Mouse (Mus musculus) stomach, embryonic 15.5 days (tissue): ENCODE data around the gene Uqcrc2. TPM values are rescaled to one million over a fixed set of nuclear protein-coding genes. Genes with fewer than 3 reads are reported as not detected.

Experiments used
- ATAC-seq: fragments of 200-750 bp; cut with Nextera tagmentation; 2 replicates; pipeline ENCODE4 v1.8.0; 2017; ENCODE audit warnings: low read depth, moderate number of reproducible peaks, moderate TSS enrichment; ENCODE audit not compliant: insufficient read depth, low FRiP score
- H3K27ac ChIP-seq: fragments of 300-500 bp; sonication (generic); 2 replicates; pipeline ENCODE4 v1.5.1; 2015; ENCODE audit warnings: mild to moderate bottlenecking, inconsistent platforms
- H3K27me3 ChIP-seq: fragments of 300-500 bp; sonication (generic); replicated peaks from 2 replicates; pipeline ENCODE4 v1.6.1; 2015; ENCODE audit warnings: inconsistent platforms
- H3K36me3 ChIP-seq: fragments of 300-500 bp; sonication (generic); 2 replicates; pipeline ENCODE4 v1.6.1; 2015; ENCODE audit warnings: inconsistent platforms
- H3K4me1 ChIP-seq: fragments of 300-500 bp; sonication (generic); 2 replicates; pipeline ENCODE4 v1.6.1; 2015; ENCODE audit warnings: inconsistent platforms
- H3K4me2 ChIP-seq: fragments of 300-500 bp; sonication (generic); 2 replicates; pipeline ENCODE4 v1.6.1; 2015; ENCODE audit warnings: mild to moderate bottlenecking, inconsistent platforms
- H3K4me3 ChIP-seq: fragments of 300-500 bp; sonication (generic); replicated peaks from 2 replicates; pipeline ENCODE4 v1.5.1; 2015; ENCODE audit warnings: inconsistent platforms
- H3K9ac ChIP-seq: fragments of 300-500 bp; sonication (generic); 2 replicates; pipeline ENCODE4 v1.6.1; 2015; ENCODE audit warnings: inconsistent platforms
- H3K9me3 ChIP-seq: fragments of 300-500 bp; sonication (generic); 2 replicates; pipeline ENCODE4 v1.6.1; 2016; ENCODE audit warnings: inconsistent platforms
- WGBS: fragments of 180-500 bp; shearing (Covaris S2); methylation state at CpG from one replicate; pipeline ENCODE4 v1.1.7; 2015; 5-methylcytosine and 5-hydroxymethylcytosine counted together
- polyA plus RNA-seq: library from polyadenylated mRNA; unstranded; fragments of >200 nt; fragmentation: Nextera tagmentation; extraction: Ambion mirVana; gene quantifications from 2 replicates; pipeline ENCODE4 v1.2.1, GENCODE M21; 2015

Gene Uqcrc2
- polyA plus RNA-seq, 1 experiment from 2014 or later, result 197 TPM

DNA sequence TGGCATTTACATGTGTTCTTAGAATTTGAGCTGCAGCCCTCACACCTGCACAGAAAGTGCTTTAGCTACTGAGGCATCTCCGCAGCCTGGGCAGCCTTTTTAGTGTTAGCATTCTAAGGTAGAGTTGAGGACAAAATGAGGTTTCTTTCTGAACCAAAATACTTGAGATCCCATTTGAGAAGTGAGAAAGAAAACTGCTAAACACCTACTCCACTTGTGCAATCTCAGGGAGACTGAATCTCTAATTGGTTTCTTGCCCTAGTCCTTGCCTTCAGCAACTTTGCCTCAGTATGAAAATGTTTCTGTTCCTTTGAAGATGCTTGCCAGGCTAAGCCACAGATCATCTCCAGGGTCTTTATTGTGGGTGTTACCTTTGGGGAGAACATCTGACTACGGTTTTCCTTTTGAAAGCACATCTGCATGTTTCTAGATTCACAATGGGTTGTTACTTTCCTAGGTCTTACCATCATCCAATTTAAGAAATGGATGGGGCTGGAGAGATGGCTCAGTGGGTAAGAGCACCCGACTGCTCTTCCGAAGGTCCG lies 58.9 kb downstream of the Uqcrc2 start:
- 94% methylated on average over 5 of the region's 5 CpGs for WGBS
- no peak overlapping the region for H3K27ac ChIP-seq
- no peaks in the 10 kb centered on the region for H3K36me3 ChIP-seq

DNA sequence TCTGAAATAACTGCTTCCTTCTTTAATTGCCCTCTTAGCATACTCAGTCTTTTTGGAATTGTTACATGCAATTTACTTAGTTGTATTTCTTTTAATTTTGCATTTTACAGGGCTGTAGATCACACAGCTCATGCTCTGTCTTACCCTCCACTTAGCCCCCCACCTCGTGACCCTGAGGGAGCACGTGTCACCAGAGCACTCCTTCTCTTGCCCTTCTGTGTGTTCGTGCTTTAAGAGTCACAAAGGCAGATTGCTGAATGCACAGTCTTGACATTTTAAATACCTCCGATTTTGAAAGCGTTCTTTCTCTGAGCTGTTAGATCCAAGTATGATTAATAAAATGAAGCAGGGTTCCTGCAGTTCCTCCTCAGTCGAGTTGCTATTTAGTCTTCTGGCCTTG lies 60.2 kb downstream of the Uqcrc2 start:
- no peak overlapping the region for H3K4me2 ChIP-seq
- H3K4me1 ChIP-seq, result peaks cover 3% of the 10 kb centered on the region; the same call in 1 of the 2 replicates
- no peak for ATAC-seq
- no peaks in the 10 kb centered on the region for H3K9me3 ChIP-seq
- 24% methylated on average over 6 of the region's 6 CpGs for WGBS
- H3K4me3 ChIP-seq, result no peak overlapping the region
- H3K27me3 ChIP-seq, result no peaks in the 10 kb centered on the region
- H3K9ac ChIP-seq, result no peak overlapping the region
- H3K36me3 ChIP-seq, result no peaks in the 10 kb centered on the region
- H3K27ac ChIP-seq, result no peak overlapping the region; the same call in 1 of the 2 replicates

More for the DNA sequence above, 58.9 kb downstream of the Uqcrc2 start:
- H3K4me3 ChIP-seq, result no peak overlapping the region
- no peaks in the 10 kb centered on the region for H3K4me1 ChIP-seq
- no peak overlapping the region for H3K9ac ChIP-seq
- H3K9me3 ChIP-seq, result no peaks in the 10 kb centered on the region
- H3K27me3 ChIP-seq, result no peaks in the 10 kb centered on the region
- ATAC-seq, result no peak
- no peak overlapping the region for H3K4me2 ChIP-seq

- Histone ChIP-seq H3K9me3 (no peaks in the 10 kb centered on the region), H3K9ac (no peak overlapping the region), H3K4me1 (peaks cover 3% of the 10 kb centered on the region; the same call in 1 of the 2 replicates), H3K27ac (no peak overlapping the region; the same call in 1 of the 2 replicates), H3K36me3 (no peaks in the 10 kb centered on the region), H3K4me2 (no peak overlapping the region), H3K4me3 (no peak overlapping the region), H3K27me3 (no peaks in the 10 kb centered on the region)
- 75% methylated on average over 1 of the region's 1 CpGs for WGBS
- no peak for ATAC-seq
These were observed 60.7 kb downstream of the Uqcrc2 start for GRCm38 (mm10) chr7:120695641-120696040.

DNA sequence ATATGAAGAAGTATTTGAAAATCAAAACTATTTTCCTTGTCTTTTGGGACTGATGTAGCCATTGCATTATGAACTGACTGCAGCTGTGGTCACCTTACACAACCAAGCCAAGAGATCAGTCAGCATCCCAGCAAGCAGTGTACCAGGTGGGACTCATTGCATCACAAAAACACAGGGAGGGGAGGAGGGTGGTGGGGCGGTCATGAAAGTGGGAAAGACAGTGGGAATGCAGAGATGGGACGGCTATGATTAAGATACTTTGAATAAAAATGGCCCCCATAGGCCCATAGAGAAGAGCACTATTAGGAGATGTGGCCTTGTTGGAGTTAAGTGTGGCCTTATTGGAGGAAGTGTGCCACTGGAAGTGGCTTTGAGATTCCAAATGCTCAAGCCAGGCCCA lies 61.4 kb downstream of the Uqcrc2 start:
- H3K9ac ChIP-seq, result no peak overlapping the region
- WGBS, result 95% methylated on average over 2 of the region's 2 CpGs
- no peak overlapping the region for H3K4me3 ChIP-seq
- no peak for ATAC-seq
- no peak overlapping the region for H3K27ac ChIP-seq
- H3K4me1 ChIP-seq, result peaks cover 3% of the 10 kb centered on the region; the same call in 1 of the 2 replicates
- no peaks in the 10 kb centered on the region for H3K27me3 ChIP-seq
- H3K36me3 ChIP-seq, result no peaks in the 10 kb centered on the region
- H3K9me3 ChIP-seq, result no peaks in the 10 kb centered on the region
- no peak overlapping the region for H3K4me2 ChIP-seq

DNA sequence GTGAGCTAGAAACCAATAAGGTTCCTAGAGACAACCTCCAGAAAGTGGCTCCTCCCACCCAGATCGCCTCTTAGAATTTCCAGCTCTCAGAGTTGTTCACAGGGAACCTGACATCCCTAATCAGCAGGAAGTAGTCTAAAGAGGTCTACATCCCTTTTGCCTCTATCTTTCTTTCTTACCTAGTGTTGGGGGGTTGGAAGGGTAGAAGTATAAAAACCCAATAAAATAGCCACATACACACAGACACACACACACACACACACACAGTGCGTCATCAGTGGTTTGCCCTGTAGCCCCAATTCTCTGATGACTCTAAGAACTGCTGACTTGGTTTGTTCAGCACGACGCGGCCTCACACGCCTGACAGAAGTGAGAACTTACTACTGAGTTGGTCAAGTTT lies 64.6 kb downstream of the Uqcrc2 start:
- Histone ChIP-seq H3K9ac (no peak overlapping the region), H3K4me2 (no peak overlapping the region), H3K9me3 (no peaks in the 10 kb centered on the region), H3K36me3 (no peaks in the 10 kb centered on the region), H3K27me3 (no peaks in the 10 kb centered on the region), H3K27ac (no peak overlapping the region), H3K4me1 (peaks cover 3% of the 10 kb centered on the region; the same call in 1 of the 2 replicates), H3K4me3 (no peak overlapping the region)
- ATAC-seq, result no peak
- 89% methylated on average over 6 of the region's 6 CpGs for WGBS

DNA sequence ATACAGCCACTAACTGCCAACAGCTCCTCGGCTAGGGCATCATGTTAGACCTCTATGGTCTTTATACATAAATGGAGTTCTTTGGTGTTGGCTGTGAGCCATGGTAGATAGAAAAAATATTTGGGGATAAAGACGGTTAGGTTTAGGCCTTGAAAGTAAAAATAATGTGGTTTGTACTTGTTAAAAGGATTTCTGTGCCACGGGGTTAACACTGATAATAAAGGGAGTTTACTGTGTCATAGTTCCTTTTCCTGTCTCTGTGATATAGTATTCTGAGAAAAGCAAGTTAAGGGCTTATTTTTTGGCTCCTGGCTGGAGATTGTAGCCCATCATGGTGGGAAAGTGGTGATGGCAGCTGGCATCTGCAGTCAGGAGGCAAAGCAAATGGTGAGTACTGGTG lies 68.9 kb downstream of the Uqcrc2 start:
- Histone ChIP-seq H3K4me2 (no peak overlapping the region), H3K27ac (no peak overlapping the region), H3K27me3 (no peaks in the 10 kb centered on the region), H3K4me1 (peaks cover 3% of the 10 kb centered on the region; the same call in 1 of the 2 replicates), H3K9me3 (no peaks in the 10 kb centered on the region), H3K4me3 (no peak overlapping the region), H3K9ac (no peak overlapping the region), H3K36me3 (no peaks in the 10 kb centered on the region)
- no peak for ATAC-seq
- WGBS, result 54% methylated on average over 3 of the region's 3 CpGs

Other genes starting within 250 kb of the Uqcrc2 start
- not detected in 2 replicates for gene Abca16, start 225.5 kb upstream of the Uqcrc2 start, polyA plus RNA-seq
- 0.28 and 0.44 TPM in 2 replicates for gene Pdzd9, start 35.2 kb downstream of the Uqcrc2 start, polyA plus RNA-seq
- gene Mosmo, start 42.4 kb downstream of the Uqcrc2 start, polyA plus RNA-seq, result 11.1 and 13.5 TPM in 2 replicates
- gene Vwa3a, start 104.1 kb downstream of the Uqcrc2 start, polyA plus RNA-seq, result 0.63 and 0.73 TPM in 2 replicates
- not detected in 2 replicates for gene Gm5737, start 177.2 kb downstream of the Uqcrc2 start, polyA plus RNA-seq
- gene Eef2k, start 207.7 kb downstream of the Uqcrc2 start, polyA plus RNA-seq, result 54.3 and 58.0 TPM in 2 replicates